Mouse (Mus musculus) cortical plate, adult 2 months (tissue): ENCODE data around the gene Rap1gap. TPM values are rescaled to one million over a fixed set of nuclear protein-coding genes. Genes with fewer than 3 reads are reported as not detected.
A peak's percentile ranks its signal among the peaks of the same experiment; 100 is the strongest.

Source experiments
- H3K27ac ChIP-seq: fragments of 200-500 bp; 2 replicates; pipeline ENCODE4 v1.5.1; 2012; ENCODE audit warnings: low read length, control low read depth, inconsistent platforms; ENCODE audit not compliant: insufficient read depth
- H3K4me1 ChIP-seq: fragments of 200-500 bp; 2 replicates; pipeline ENCODE4 v1.6.1; 2011; ENCODE audit warnings: low read length; ENCODE audit not compliant: control insufficient read depth, insufficient read depth
- H3K4me3 ChIP-seq: fragments of 200-500 bp; 2 replicates; pipeline ENCODE4 v1.5.1; 2011; ENCODE audit warnings: mild to moderate bottlenecking, low read length, control low read depth; ENCODE audit not compliant: insufficient read depth
- CTCF ChIP-seq: fragments of 200-500 bp; IDR thresholded peaks from 2 replicates; pipeline ENCODE4 v1.5.1; 2011; ENCODE audit warnings: mild to moderate bottlenecking, control low read depth, low read length; ENCODE audit not compliant: insufficient read depth; ENCODE audit errors: extremely low read depth
- POLR2A ChIP-seq: fragments of 200-500 bp; IDR thresholded peaks from 2 replicates; pipeline ENCODE4 v1.6.1; 2011; ENCODE audit warnings: mild to moderate bottlenecking, low read length, control low read depth; ENCODE audit not compliant: insufficient read depth; ENCODE audit errors: extremely low read depth
- polyA plus RNA-seq: library from polyadenylated mRNA; depleted of rRNA; stranded (reverse); fragments of >200 nt; gene quantifications from 2 replicates; pipeline ENCODE4 v1.2.3, GENCODE M21; 2012

Rap1gap gene
- polyA plus RNA-seq, 1 experiment, result 383 TPM

DNA sequence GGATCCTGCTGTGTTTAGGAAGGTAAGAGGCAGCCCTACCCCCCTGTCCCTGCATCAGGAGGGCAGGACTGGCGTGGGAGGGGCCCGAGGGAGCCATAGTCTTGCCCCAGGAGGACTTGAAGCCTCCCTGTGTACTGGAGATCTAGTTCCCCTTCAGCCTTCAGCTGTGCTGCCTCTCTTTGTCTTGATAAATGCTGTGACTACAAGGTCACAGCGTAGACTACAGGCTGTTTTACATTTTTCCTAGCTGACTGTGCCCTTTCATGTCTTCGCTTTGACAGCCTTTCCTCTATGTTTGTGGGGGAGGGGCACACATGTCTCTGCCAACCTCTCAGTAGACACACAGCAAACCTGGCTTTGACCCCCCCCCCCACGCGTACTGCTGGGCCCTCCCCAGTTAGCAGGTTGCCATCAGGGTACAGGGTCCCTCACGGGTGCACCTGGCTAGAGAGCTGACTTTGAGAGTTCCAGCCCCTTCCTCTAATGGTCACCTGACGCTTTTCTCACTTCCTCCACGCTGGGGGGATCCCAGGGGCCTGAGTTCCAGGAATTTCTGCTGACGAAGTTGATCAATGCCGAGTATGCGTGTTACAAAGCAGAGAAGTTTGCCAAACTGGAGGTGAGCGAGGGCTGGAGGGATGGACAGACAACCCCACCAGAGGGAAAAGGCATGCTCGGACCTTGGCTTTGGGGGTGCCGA lies 55.0 kb downstream of the Rap1gap start:
- Histone ChIP-seq H3K4me1 (peaks cover 3% of the 10 kb centered on the region; the same call in 1 of the 2 replicates), H3K4me3 (no peak overlapping the region), H3K27ac (no peak overlapping the region)
- TF ChIP-seq POLR2A (no peak), CTCF (no peak)

- no peak overlapping the region for H3K4me3 ChIP-seq
- TF ChIP-seq CTCF, result no peak
- TF ChIP-seq POLR2A, result no peak
- H3K27ac ChIP-seq, result no peak overlapping the region
- H3K4me1 ChIP-seq, result peaks cover 3% of the 10 kb centered on the region; the same call in 1 of the 2 replicates
These were observed 57.0 kb downstream of the Rap1gap start for GRCm38 (mm10) chr4:137721563-137721962.

GRCm38 (mm10) chr4:137722230-137722629 lies 57.7 kb downstream of the Rap1gap start:
- no peak for TF ChIP-seq POLR2A
- TF ChIP-seq CTCF, result no peak
- no peak overlapping the region for H3K27ac ChIP-seq
- no peak overlapping the region for H3K4me3 ChIP-seq
- H3K4me1 ChIP-seq, result peaks cover 3% of the 10 kb centered on the region; the same call in 1 of the 2 replicates

DNA sequence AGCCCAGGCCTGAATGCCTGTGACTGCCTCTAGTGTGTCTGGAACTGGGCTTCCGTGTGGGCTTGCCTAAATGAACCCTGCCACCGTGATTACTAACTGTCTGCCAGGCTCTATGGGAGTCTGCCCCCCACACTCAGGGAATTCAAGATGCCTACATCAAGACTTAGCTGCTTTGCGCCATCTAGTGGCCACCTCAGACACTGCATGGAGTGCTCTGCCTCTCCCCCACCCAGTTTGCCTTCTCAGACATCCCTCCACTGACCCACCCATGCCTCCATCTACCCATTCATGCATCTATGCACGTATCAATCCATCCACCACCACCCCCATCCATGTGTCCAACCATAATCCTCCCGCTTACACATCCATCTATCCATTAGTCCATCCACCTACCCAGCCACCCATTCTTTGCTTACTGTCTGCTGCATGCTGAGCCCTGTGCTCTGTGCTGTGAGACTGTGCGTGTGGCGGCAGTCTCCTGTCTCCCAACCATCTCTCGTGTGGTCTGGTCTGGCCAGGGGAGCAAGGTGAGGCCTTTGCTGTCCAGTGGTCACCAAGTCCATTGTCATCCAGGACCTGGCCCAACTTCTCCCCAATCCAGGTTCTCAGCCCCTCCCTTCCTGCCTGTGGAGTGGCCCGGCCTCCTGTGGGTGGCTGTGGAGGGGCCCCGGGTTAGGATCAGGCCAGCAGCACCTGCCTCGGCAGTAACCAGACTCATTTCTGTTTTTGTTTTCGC lies 58.3 kb downstream of the Rap1gap start:
- Histone ChIP-seq H3K4me3 (no peak overlapping the region), H3K4me1 (peaks cover 3% of the 10 kb centered on the region; the same call in 1 of the 2 replicates), H3K27ac (0 out of 2 replicates have a peak overlapping the region, but pooled peaks have one; percentile 12)
- TF ChIP-seq POLR2A (no peak), CTCF (peak; percentile 96)

DNA sequence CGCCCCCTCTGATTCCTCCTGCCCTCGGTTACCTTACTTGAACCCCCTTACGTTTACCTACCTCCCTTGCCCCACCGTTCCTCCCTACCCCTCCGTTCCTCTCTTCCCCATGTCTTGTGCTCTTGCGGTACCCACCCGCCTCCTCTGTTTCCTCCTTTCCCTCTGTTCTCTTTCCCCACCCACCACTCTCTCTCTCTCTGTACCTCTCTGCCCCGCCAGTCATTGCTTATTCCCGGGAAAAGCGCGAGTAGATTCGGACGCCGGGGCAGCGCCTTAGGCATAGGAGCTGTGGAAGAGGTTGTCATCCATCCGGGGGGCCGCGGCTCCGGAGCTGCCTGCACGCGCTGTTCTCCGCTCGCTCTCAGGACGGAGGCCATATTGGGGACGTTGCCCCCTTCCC lies 59.0 kb downstream of the Rap1gap start:
- no peak overlapping the region for H3K4me3 ChIP-seq

GRCm38 (mm10) chr4:137724212-137724611 lies 59.7 kb downstream of the Rap1gap start:
- peaks cover 3% of the 10 kb centered on the region; the same call in 1 of the 2 replicates for H3K4me1 ChIP-seq

More for the DNA sequence above, 59.0 kb downstream of the Rap1gap start:
- TF ChIP-seq POLR2A (no peak), CTCF (no peak)
- H3K4me1 ChIP-seq, result peaks cover 3% of the 10 kb centered on the region; the same call in 1 of the 2 replicates
- H3K27ac ChIP-seq, result 0 out of 2 replicates have a peak overlapping the region, but pooled peaks have one; percentile 12

GRCm38 (mm10) chr4:137724766-137725165 lies 60.2 kb downstream of the Rap1gap start:
- TF ChIP-seq POLR2A (no peak), CTCF (peak; percentile 68)
- Histone ChIP-seq H3K4me3 (no peak overlapping the region), H3K4me1 (peaks cover 3% of the 10 kb centered on the region; the same call in 1 of the 2 replicates), H3K27ac (no peak overlapping the region)

More at GRCm38 (mm10) chr4:137724212-137724611, 59.7 kb downstream of the Rap1gap start:
- TF ChIP-seq CTCF (no peak), POLR2A (no peak)
- no peak overlapping the region for H3K4me3 ChIP-seq
- H3K27ac ChIP-seq, result 0 out of 2 replicates have a peak overlapping the region, but pooled peaks have one; percentile 18

- Histone ChIP-seq H3K4me1 (peaks cover 3% of the 10 kb centered on the region; the same call in 1 of the 2 replicates), H3K4me3 (no peak overlapping the region), H3K27ac (no peak overlapping the region)
- TF ChIP-seq CTCF (no peak), POLR2A (no peak)
These were observed 61.1 kb downstream of the Rap1gap start for GRCm38 (mm10) chr4:137725541-137726145.

DNA sequence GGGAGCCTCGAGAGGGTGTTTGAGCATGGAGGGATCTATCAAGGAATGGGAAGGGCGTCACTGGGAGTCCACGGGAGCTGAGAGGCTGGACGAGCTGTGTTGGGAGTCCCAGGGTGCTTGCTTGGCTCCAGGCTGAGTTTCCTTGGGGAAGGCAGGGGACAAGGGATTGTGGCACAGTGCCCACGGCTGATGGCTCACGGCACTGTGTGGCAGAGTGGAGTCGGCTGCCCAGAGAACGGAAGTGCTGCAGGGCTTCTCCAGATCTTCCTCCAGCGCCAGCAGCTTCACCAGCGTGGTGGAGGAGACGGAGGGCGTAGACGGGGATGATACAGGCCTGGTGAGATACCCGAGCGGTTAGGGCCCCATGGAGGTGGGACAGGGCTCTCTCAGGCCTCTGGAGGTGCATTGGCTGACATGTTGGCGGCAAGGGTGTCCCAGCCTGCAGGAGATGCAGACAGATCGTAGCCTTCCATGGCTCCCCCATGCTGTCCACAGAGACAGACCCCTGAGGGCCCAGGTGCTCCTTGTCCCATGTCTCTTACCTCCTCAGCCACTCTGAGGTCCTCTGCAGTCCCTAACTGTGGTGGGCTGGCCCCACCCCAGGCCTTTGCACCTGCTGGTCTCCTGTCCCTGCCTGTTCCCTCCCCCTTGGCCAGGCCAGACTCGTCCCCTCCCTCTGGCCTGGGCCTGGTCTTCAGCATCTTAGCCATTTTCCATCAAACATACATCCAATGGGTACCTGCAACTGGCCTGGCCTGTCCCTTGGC lies 62.4 kb downstream of the Rap1gap start:
- TF ChIP-seq POLR2A (no peak), CTCF (no peak)
- no peak overlapping the region for H3K4me3 ChIP-seq
- peaks cover 3% of the 10 kb centered on the region; the same call in 1 of the 2 replicates for H3K4me1 ChIP-seq
- H3K27ac ChIP-seq, result no peak overlapping the region
